Mouse (Mus musculus) kidney, adult 2 months (tissue): ENCODE measurements around the gene Hoxa13. TPM values are rescaled to one million over a fixed set of nuclear protein-coding genes. Genes with fewer than 3 reads are reported as not detected.

ENCODE experiments used
- DNase-seq: peaks from one replicate; pipeline ENCODE4 v3.0.0; 2021
- H3K27ac ChIP-seq: fragments of 200-500 bp; 2 replicates; pipeline ENCODE4 v1.5.1; 2012; ENCODE audit warnings: low read depth, low read length, control low read depth, inconsistent platforms; ENCODE audit not compliant: insufficient read depth
- H3K27me3 ChIP-seq: fragments of 200-500 bp; replicated peaks from 2 replicates; pipeline ENCODE4 v1.6.1; 2012; ENCODE audit warnings: mild to moderate bottlenecking, moderate library complexity, low read length, inconsistent platforms; ENCODE audit not compliant: control insufficient read depth, insufficient read depth
- H3K36me3 ChIP-seq: fragments of 200-500 bp; 2 replicates; pipeline ENCODE4 v1.6.1; 2012; ENCODE audit warnings: mild to moderate bottlenecking, moderate library complexity, low read length, inconsistent platforms; ENCODE audit not compliant: control insufficient read depth, insufficient read depth
- H3K4me1 ChIP-seq: fragments of 200-500 bp; 2 replicates; pipeline ENCODE4 v1.6.1; 2011; ENCODE audit warnings: low read length; ENCODE audit not compliant: control insufficient read depth, insufficient read depth
- H3K4me3 ChIP-seq: fragments of 200-500 bp; 2 replicates; pipeline ENCODE4 v1.5.1; 2011; ENCODE audit warnings: mild to moderate bottlenecking, low read depth, low read length, control low read depth; ENCODE audit not compliant: insufficient read depth
- CTCF ChIP-seq: fragments of 200-500 bp; conservative IDR thresholded peaks from 2 replicates; pipeline ENCODE4 v1.5.1; 2011; ENCODE audit warnings: low read depth, mild to moderate bottlenecking, control low read depth, low read length, moderate library complexity, mixed read lengths; ENCODE audit not compliant: insufficient read depth, insufficient read length
- POLR2A ChIP-seq: fragments of 200-500 bp; IDR thresholded peaks from one replicate; pipeline ENCODE4 v1.6.1; 2011; ENCODE audit warnings: low read depth, low read length, control low read depth
- WGBS: fragments of 180-500 bp; shearing (Covaris S2); methylation state at CpG from one replicate; pipeline ENCODE4 v1.1.7; 2018; 5-methylcytosine and 5-hydroxymethylcytosine counted together
- polyA plus RNA-seq: library from polyadenylated mRNA; depleted of rRNA; stranded (reverse); fragments of >200 nt; gene quantifications from 2 replicates; pipeline ENCODE4 v1.2.3, GENCODE M21; 2012

The Hoxa13 gene
- polyA plus RNA-seq, 1 experiment, result not detected

DNA sequence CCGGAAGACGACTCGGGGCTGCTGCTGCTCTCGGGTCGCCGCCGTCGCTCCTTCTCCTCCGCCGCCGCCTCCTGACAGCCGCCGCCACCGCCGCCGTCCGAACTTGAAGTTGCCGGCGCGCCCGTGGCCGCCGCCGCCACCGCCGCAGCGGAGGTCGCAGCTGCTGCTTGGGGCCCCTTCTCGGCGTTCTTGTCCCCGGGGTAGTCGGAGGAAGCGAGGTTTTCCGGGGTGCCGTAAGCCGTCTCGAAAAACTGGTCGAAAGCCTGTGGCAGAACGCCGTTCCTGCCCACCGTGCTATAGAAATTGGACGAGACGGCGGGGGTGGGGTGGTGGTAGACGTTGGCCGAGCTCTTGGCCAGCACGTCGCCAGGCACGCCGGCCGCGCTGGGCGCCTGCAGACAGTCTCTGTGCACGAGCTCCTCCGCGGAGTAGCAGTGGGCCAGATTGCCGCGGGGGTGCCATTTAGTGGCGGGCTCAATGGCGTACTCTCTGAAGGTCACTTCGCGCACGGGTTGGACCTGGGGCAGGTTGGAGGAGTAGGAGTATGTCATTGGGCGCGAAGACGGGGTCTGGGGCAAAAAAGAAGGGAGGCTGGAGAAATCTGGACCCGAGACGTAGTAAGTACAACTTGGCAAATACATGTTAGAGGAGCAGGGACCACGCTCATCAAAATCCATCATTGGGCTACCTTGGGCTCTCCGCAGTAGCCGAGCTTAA lies 15.5 kb downstream of the Hoxa13 start:
- TF ChIP-seq POLR2A (no peak), CTCF (no peak)
- 2% methylated on average over 71 of the region's 71 CpGs for WGBS
- peak overlapping the region; percentile 73 for H3K27ac ChIP-seq
- peaks cover 6% of the 10 kb centered on the region; the same call in 1 of the 2 replicates for H3K4me1 ChIP-seq
- no peaks in the 10 kb centered on the region for H3K36me3 ChIP-seq
- H3K27me3 ChIP-seq, result peaks cover 3% of the 10 kb centered on the region; the same call in 1 of the 2 replicates
- peak overlapping the region; percentile 62 for H3K4me3 ChIP-seq
- DNase-seq, result no peak

DNA sequence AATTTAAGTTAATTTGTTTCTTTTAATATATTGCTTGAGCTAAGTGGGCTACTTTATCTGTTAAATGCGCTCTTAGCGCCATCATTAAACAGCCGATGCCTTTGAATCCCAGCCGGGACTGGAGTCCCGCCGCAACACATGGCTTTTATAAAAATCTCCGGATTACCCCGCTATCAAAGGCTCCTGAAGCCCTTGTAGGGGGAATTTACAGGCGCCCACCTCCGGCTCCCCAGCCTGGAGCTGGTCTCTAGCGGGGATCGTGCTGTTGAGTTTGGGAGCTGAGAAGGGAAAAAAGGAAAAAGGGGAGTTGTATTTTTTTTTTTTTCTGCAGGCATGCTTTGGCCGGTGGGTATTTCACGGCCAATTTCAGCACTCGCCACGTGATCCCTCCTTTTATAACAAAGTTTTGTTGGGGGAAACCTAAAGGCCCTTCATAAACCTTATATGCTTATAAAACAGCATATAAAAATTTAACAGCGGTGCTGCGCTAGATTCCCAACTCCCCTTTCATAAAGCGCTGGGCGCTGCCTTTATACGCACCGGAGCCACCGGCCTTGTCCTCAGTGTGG lies 16.1 kb downstream of the Hoxa13 start:
- TF ChIP-seq CTCF (no peak), POLR2A (no peak)
- WGBS, result 24% methylated on average over 23 of the region's 23 CpGs
- Histone ChIP-seq H3K27ac (0 out of 2 replicates have a peak overlapping the region, but pooled peaks have one; percentile 73), H3K36me3 (no peaks in the 10 kb centered on the region), H3K27me3 (peaks cover 3% of the 10 kb centered on the region; the same call in 1 of the 2 replicates), H3K4me1 (peaks cover 6% of the 10 kb centered on the region; the same call in 1 of the 2 replicates), H3K4me3 (peak overlapping the region; percentile 62)
- no peak for DNase-seq

DNA sequence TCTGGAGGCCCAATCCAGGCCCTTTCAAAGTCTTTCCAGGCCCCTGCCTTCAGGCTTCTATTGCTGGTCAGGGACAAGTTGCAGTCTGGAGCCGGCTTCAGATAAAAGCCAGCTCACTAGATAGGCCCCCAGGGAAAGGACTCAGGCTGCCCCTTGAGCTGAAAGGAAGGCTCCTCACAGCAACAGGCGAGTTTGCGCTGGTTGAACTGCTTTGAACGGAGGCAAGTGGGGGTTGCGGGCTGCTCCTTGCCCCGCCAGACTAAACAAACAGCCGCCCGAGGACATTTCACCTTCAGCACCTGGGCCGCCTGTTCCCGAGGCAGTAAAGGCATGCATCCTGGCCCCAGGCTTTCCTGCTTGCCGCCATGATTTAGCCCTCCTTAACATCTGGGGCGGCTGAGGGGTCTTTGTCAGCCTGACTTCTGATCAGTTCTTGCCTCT lies 17.0 kb downstream of the Hoxa13 start:
- Histone ChIP-seq H3K27ac (peak overlapping the region; percentile 39; the same call in 1 of the 2 replicates), H3K4me1 (peaks cover 6% of the 10 kb centered on the region; the same call in 1 of the 2 replicates), H3K27me3 (peaks cover 3% of the 10 kb centered on the region; the same call in 1 of the 2 replicates), H3K4me3 (peak overlapping the region; percentile 40), H3K36me3 (no peaks in the 10 kb centered on the region)
- DNase-seq, result no peak
- TF ChIP-seq CTCF (no peak), POLR2A (no peak)
- 58% methylated on average over 12 of the region's 12 CpGs for WGBS

DNA sequence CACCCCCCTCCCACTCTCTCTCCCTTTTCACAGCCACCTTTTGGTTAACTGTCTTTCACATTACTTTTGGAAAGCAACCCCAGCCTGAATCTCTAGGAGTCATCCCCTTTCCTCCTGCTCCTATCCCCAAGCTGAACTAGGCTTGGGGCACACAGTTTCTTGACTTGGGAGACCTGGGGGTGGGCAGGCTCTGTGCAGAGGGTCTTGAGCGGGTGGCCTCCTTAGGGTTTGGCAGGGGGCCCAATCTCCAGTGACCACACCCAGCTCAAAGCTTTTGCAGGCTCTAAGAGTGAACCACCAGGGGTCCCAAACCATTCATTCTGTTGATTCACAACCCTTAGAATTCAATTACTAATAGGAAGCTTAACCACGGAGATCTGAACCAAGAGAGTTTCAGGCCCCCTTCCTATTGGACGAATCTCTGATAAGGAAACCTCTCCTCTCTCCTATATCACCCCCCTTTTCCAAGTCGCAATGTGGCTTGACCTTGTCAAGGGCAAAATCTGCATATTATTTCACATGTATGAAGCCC lies 17.8 kb downstream of the Hoxa13 start:
- Histone ChIP-seq H3K4me3 (no peak overlapping the region), H3K27me3 (peaks cover 3% of the 10 kb centered on the region; the same call in 1 of the 2 replicates)

DNA sequence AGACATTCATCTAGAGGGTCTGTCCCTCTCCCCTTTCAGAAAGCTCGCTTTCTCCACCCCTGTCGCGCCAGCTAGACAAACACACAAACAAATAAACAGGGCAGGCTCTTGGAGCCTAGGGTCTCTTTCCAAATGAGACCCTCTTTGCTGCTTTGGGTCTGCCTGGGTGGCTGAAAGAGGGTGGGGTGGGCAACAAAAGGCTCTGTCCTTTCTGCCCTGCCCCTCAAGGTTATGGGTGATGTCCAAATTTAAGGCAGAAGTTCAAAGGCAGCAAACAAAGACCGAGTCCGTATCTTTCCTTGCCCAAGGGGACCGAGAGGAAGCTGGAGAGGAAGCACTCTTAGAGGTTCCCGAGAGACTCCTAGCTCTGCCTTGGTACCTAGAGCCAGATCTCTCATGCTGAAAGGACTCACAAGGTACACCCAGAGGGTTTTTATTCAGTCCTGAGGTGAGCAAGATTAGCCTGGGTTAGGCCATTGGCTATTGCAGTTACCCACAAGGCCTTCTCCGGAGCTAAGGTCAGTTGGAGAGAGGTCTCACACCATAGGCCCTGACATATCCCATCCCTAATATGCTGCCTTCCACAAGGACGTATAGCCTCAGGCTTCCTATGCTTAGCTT lies 19.6 kb downstream of the Hoxa13 start:
- no peak overlapping the region; the same call in 1 of the 2 replicates for H3K27ac ChIP-seq
- H3K27me3 ChIP-seq, result peaks cover 3% of the 10 kb centered on the region; the same call in 1 of the 2 replicates
- 39% methylated on average over 9 of the region's 9 CpGs for WGBS
- no peaks in the 10 kb centered on the region for H3K36me3 ChIP-seq
- TF ChIP-seq CTCF (no peak), POLR2A (no peak)
- no peak for DNase-seq
- peaks cover 19% of the 10 kb centered on the region; the same call in 1 of the 2 replicates for H3K4me1 ChIP-seq
- no peak overlapping the region for H3K4me3 ChIP-seq

More for the DNA sequence above, 17.8 kb downstream of the Hoxa13 start:
- Histone ChIP-seq H3K36me3 (no peaks in the 10 kb centered on the region), H3K4me1 (peaks cover 7% of the 10 kb centered on the region; the same call in 1 of the 2 replicates), H3K27ac (no peak overlapping the region)
- DNase-seq, result no peak
- no peak for TF ChIP-seq POLR2A
- 73% methylated on average over 4 of the region's 4 CpGs for WGBS

DNA sequence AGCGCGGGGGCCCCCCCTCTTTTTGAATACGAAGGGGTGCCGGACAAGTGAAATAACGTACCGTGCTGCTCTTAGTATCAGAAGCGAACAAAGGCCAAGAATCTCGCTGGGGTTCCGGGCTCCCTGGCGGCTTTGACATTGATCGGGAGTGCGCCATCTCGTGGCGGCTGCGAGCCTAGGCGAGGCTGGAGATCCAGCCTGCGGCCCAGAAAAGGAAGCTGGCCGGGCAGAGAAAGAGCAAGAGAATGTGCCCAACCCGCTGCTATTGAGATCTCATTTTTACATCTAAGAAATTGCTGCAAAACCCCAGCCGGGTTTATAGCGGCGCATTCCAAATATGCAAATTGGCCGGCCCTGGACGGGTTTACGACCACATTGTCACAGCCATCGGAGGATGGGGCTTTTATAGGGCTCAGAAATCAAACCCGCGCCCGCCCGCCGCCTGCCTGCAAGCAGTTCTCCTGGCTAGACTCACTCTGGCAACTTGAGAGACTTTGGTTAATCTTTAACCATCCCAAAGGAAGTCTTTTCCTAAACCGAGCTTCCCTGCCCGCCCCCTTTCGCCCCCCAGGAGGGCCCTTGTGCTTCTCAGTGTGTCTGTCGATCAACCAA lies 20.2 kb downstream of the Hoxa13 start, which contains the start of gene Hoxa10:
TSS of gene Hoxa10 (minus strand) at position 466 of the 612 bp plus-strand sequence.
- Histone ChIP-seq H3K36me3 (no peaks in the 10 kb centered on the region), H3K4me3 (peak within 1 kb of the TSS; percentile 63), H3K4me1 (peaks cover 25% of the 10 kb centered on the region), H3K27ac (peak within 1 kb of the TSS; percentile 82), H3K27me3 (peaks cover 3% of the 10 kb centered on the region; the same call in 1 of the 2 replicates)
- peak; percentile 97 for DNase-seq
- 9% methylated on average over 35 of the region's 35 CpGs for WGBS
- peak; percentile 73 for TF ChIP-seq CTCF
- no peak for TF ChIP-seq POLR2A
